Mouse (Mus musculus) megakaryocyte, embryonic 14.5 days (primary cell): Measurements from ENCODE around the gene Mid1ip1.

Experiments
- FLI1 ChIP-seq: IDR thresholded peaks from 2 replicates; pipeline ENCODE4 v1.6.1; 2012; ENCODE audit warnings: low read length, inconsistent platforms, mixed read lengths
- GATA1 ChIP-seq: IDR thresholded peaks from 3 replicates; pipeline ENCODE4 v1.6.1; 2012; ENCODE audit warnings: mixed read lengths, low read length, inconsistent platforms, borderline replicate concordance

DNA sequence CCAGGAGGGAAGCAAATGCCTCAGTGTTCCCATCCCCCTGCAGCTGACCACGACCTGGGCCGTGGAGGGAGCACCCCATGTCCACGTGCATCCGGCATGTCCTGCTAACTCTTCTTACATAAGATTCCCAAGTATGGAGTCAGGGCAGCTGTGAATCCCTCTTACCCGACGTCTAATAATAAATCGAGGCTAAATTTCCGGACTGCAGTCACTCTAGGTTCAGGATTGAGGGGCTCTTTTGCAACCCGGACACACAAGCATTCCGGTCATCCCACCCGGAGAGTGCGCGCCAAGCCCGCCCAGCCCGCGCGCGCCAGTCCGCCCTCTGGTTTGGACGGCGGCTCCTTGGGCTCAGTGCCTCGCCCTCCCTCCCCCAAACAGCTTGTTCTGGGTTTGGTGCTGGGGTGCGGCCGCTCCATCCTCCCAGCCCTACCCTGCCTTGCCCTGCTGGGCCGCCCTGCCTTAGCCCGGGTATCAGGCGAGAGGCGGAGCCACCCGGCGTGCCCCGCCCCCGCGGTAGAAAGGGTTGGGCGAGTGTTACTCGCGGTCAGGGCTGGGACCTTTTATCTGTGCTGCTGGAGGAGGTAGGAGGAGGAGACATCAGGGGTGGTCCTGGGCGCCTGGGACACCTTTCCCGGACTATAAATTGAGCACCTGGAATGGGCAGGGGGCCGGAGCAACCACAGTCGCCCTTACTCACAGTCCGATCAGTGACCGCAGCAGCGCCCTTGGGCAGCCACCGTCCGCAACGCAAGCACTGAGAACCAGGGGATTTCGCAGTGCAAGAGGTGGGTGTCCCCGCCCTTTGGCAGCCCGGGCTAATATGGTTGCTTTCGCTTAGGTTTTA, 2.3 kb downstream of the Mid1ip1 start:
- TF ChIP-seq FLI1: no peak
- TF ChIP-seq GATA1: no peak
